Mouse (Mus musculus) limb, embryonic 14.5 days (tissue): ENCODE measurements around the gene Lrmda. TPM values are rescaled to one million over a fixed set of nuclear protein-coding genes. Genes with fewer than 3 reads are reported as not detected.

Experiments used
- ATAC-seq: fragments of 200-750 bp; cut with Nextera tagmentation; 2 replicates; pipeline ENCODE4 v1.8.0; 2017; ENCODE audit warnings: low read depth, moderate number of reproducible peaks, moderate TSS enrichment; ENCODE audit not compliant: low FRiP score
- DNase-seq: peaks from one replicate; pipeline ENCODE4 v3.0.0-alpha.2; 2015; ENCODE audit warnings: low spot score
- H3K27ac ChIP-seq: fragments of 300-500 bp; sonication (generic); replicated peaks from 2 replicates; pipeline ENCODE4 v1.5.1; 2014; ENCODE audit warnings: low read depth, mild to moderate bottlenecking, low read length, moderate library complexity, mixed read lengths
- H3K27me3 ChIP-seq: fragments of 300-500 bp; sonication (generic); 2 replicates; pipeline ENCODE4 v1.6.1; 2014; ENCODE audit warnings: low read length, mixed read lengths; ENCODE audit not compliant: control insufficient read depth, insufficient read depth
- H3K36me3 ChIP-seq: fragments of 300-500 bp; sonication (generic); 2 replicates; pipeline ENCODE4 v1.6.1; 2014; ENCODE audit warnings: mild to moderate bottlenecking, low read length, moderate library complexity, mixed read lengths; ENCODE audit not compliant: control insufficient read depth, insufficient read depth
- H3K4me1 ChIP-seq: fragments of 300-500 bp; sonication (generic); 2 replicates; pipeline ENCODE4 v1.6.1; 2014; ENCODE audit warnings: antibody characterized with exemption, low read length, mixed read lengths; ENCODE audit not compliant: control insufficient read depth, insufficient read depth
- H3K4me2 ChIP-seq: fragments of 300-500 bp; sonication (generic); replicated peaks from 2 replicates; pipeline ENCODE4 v1.6.1; 2014; ENCODE audit warnings: low read depth, mild to moderate bottlenecking, low read length, moderate library complexity; ENCODE audit not compliant: severe bottlenecking
- H3K4me3 ChIP-seq: fragments of 300-500 bp; sonication (generic); replicated peaks from 2 replicates; pipeline ENCODE4 v1.5.1; 2014; ENCODE audit warnings: low read length
- H3K9ac ChIP-seq: fragments of 300-500 bp; sonication (generic); 2 replicates; pipeline ENCODE4 v1.6.1; 2014; ENCODE audit warnings: mild to moderate bottlenecking, low read depth, low read length, moderate library complexity; ENCODE audit not compliant: severe bottlenecking
- H3K9me3 ChIP-seq: fragments of 300-500 bp; sonication (generic); 2 replicates; pipeline ENCODE4 v1.6.1; 2016; ENCODE audit warnings: low read length; ENCODE audit not compliant: control insufficient read depth
- POLR2A ChIP-seq: fragments of 200-500 bp; IDR thresholded peaks from 2 replicates; pipeline ENCODE4 v1.8.0; 2012; ENCODE audit warnings: inconsistent platforms, mild to moderate bottlenecking, moderate library complexity, borderline replicate concordance; ENCODE audit not compliant: insufficient read depth, insufficient read length; ENCODE audit errors: extremely low read depth
- WGBS: fragments of 180-500 bp; shearing (Covaris S2); extraction: QIAGEN DNeasy Blood & Tissue Kit; methylation state at CpG from one replicate; pipeline ENCODE4 v1.1.7; 2014; 5-methylcytosine and 5-hydroxymethylcytosine counted together
- polyA plus RNA-seq, 2 experiments: library from polyadenylated mRNA; depleted of rRNA in 1 of 2; stranded (reverse) in 1 of 2; unstranded in 1 of 2; fragments of >200 nt; fragmentation: Nextera tagmentation in 1 of 2; extraction: Ambion mirVana in 1 of 2; gene quantifications; 2 replicates each; pipeline versions ENCODE4 v1.2.1 to v1.2.3; 2012 to 2014

Lrmda gene
- polyA plus RNA-seq, 2 experiments: 0.08 to 0.72 TPM

DNA sequence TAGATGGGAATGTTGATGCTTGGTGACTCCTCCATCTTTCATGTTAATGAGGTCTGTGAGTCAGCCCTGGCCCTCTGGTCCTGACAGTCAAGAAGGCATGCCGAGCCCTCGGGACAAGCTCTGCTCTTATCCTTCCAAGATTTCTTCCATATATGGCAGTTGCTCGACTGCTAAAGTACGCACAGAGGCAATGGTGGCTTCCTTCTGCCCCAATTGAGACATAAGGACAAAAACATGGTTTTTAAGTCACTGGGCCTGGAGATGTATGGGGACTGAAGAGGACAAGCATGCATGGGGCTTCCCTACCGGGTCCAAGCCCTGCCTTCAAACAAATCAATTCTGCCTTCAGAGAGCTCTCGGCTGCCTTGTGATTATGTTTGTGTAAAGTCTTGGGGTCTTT, 793.3 kb downstream of the Lrmda start:
- no peaks in the 10 kb centered on the region for H3K27me3 ChIP-seq
- no peak for ATAC-seq
- H3K4me3 ChIP-seq: no peak overlapping the region
- no peak overlapping the region for H3K4me2 ChIP-seq
- TF ChIP-seq POLR2A: no peak
- H3K27ac ChIP-seq: no peak overlapping the region
- WGBS: 32% methylated on average over 6 of the region's 6 CpGs
- no peak for DNase-seq
- H3K36me3 ChIP-seq: no peaks in the 10 kb centered on the region
- peaks cover 12% of the 10 kb centered on the region for H3K4me1 ChIP-seq
- H3K9ac ChIP-seq: no peak overlapping the region
- no peaks in the 10 kb centered on the region for H3K9me3 ChIP-seq

DNA sequence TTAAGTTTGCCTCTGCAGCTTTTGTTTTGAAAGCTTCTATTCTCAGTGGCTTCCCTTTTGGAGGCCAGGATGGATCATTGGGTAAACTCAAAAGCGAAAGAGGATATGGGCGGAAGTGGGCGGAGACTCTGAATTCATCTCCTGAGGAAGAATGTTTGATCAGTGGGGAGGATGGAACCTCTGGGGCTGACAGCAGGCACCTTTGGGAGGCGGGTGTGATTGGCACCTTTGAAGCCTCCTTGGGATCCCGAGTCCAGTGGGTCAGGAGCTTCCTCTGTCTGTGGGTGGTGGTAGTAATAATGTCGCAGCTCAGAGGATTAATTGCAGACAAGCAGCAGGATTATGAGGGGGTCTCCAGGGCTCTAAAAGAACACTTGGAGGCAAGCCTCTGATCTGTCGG, 793.9 kb downstream of the Lrmda start:
- Histone ChIP-seq H3K27me3 (no peaks in the 10 kb centered on the region), H3K4me1 (peaks cover 7% of the 10 kb centered on the region; the same call in 1 of the 2 replicates), H3K36me3 (no peaks in the 10 kb centered on the region), H3K27ac (no peak overlapping the region), H3K9ac (no peak overlapping the region), H3K4me3 (no peak overlapping the region), H3K4me2 (no peak overlapping the region), H3K9me3 (no peaks in the 10 kb centered on the region)
- ATAC-seq (no peak), DNase-seq (no peak)
- no peak for TF ChIP-seq POLR2A
- WGBS: 24% methylated on average over 7 of the region's 7 CpGs

GRCm38 (mm10) chr14:22814811-22815345, 795.4 kb downstream of the Lrmda start:
- no peak overlapping the region for H3K4me2 ChIP-seq
- H3K27ac ChIP-seq: no peak overlapping the region
- no peak overlapping the region for H3K9ac ChIP-seq
- H3K4me3 ChIP-seq: no peak overlapping the region
- ATAC-seq: no peak
- TF ChIP-seq POLR2A: no peak
- peaks cover 4% of the 10 kb centered on the region; the same call in 1 of the 2 replicates for H3K4me1 ChIP-seq
- WGBS: 50% methylated on average over 9 of the region's 9 CpGs
- H3K9me3 ChIP-seq: no peaks in the 10 kb centered on the region
- no peaks in the 10 kb centered on the region for H3K27me3 ChIP-seq
- DNase-seq: no peak
- H3K36me3 ChIP-seq: no peaks in the 10 kb centered on the region

GRCm38 (mm10) chr14:22817346-22818201, 798.1 kb downstream of the Lrmda start:
- H3K9ac ChIP-seq: no peak overlapping the region
- no peaks in the 10 kb centered on the region for H3K36me3 ChIP-seq
- no peak overlapping the region for H3K4me2 ChIP-seq
- H3K4me3 ChIP-seq: no peak overlapping the region
- TF ChIP-seq POLR2A: no peak
- 56% methylated on average over 6 of the region's 6 CpGs for WGBS
- ATAC-seq: no peak
- no peaks in the 10 kb centered on the region; the same call in 1 of the 2 replicates for H3K4me1 ChIP-seq
- H3K27ac ChIP-seq: no peak overlapping the region
- no peaks in the 10 kb centered on the region for H3K9me3 ChIP-seq
- no peaks in the 10 kb centered on the region for H3K27me3 ChIP-seq
- no peak for DNase-seq

- Histone ChIP-seq H3K9ac (no peak overlapping the region), H3K4me3 (no peak overlapping the region), H3K27ac (no peak overlapping the region), H3K4me2 (no peak overlapping the region), H3K27me3 (no peaks in the 10 kb centered on the region), H3K4me1 (no peaks in the 10 kb centered on the region; the same call in 1 of the 2 replicates), H3K36me3 (no peaks in the 10 kb centered on the region), H3K9me3 (no peaks in the 10 kb centered on the region)
- DNase-seq: no peak
- ATAC-seq: no peak
- WGBS: 48% methylated on average over 3 of the region's 3 CpGs
- TF ChIP-seq POLR2A: no peak
Measured at GRCm38 (mm10) chr14:22818202-22818530, 798.7 kb downstream of the Lrmda start.
